Mouse (Mus musculus) embryonic facial prominence, embryonic 14.5 days (tissue): ENCODE measurements around the gene Selenow. TPM values are rescaled to one million over a fixed set of nuclear protein-coding genes. Genes with fewer than 3 reads are reported as not detected.
A peak's percentile ranks its signal among the peaks of the same experiment; 100 is the strongest.

Experiments
- ATAC-seq: fragments of 200-750 bp; cut with Nextera tagmentation; 2 replicates; pipeline ENCODE4 v1.8.0; 2017; ENCODE audit warnings: low read depth, moderate number of reproducible peaks, moderate TSS enrichment
- DNase-seq: peaks from one replicate; pipeline ENCODE4 v3.0.0-alpha.2; 2015; ENCODE audit warnings: low spot score
- H3K27ac ChIP-seq: fragments of 300-500 bp; sonication (generic); replicated peaks from 2 replicates; pipeline ENCODE4 v1.5.1; 2014; ENCODE audit warnings: low read depth, mild to moderate bottlenecking, low read length, moderate library complexity
- H3K27me3 ChIP-seq: fragments of 300-500 bp; sonication (generic); replicated peaks from 2 replicates; pipeline ENCODE4 v1.6.1; 2014; ENCODE audit warnings: low read length; ENCODE audit not compliant: control insufficient read depth, insufficient read depth
- H3K36me3 ChIP-seq: fragments of 300-500 bp; sonication (generic); 2 replicates; pipeline ENCODE4 v1.6.1; 2014; ENCODE audit warnings: low read length, mixed read lengths; ENCODE audit not compliant: control insufficient read depth, insufficient read depth
- H3K4me1 ChIP-seq: fragments of 300-500 bp; sonication (generic); 2 replicates; pipeline ENCODE4 v1.6.1; 2014; ENCODE audit warnings: antibody characterized with exemption, low read length; ENCODE audit not compliant: control insufficient read depth, insufficient read depth
- H3K4me2 ChIP-seq: fragments of 300-500 bp; sonication (generic); 2 replicates; pipeline ENCODE4 v1.6.1; 2014; ENCODE audit warnings: low read depth, mild to moderate bottlenecking, low read length, moderate library complexity, mixed read lengths
- H3K4me3 ChIP-seq: fragments of 300-500 bp; sonication (generic); 2 replicates; pipeline ENCODE4 v1.5.1; 2014; ENCODE audit warnings: low read depth, mild to moderate bottlenecking, low read length
- H3K9ac ChIP-seq: fragments of 300-500 bp; sonication (generic); 2 replicates; pipeline ENCODE4 v1.6.1; 2014; ENCODE audit warnings: low read depth, mild to moderate bottlenecking, low read length, moderate library complexity, mixed read lengths
- H3K9me3 ChIP-seq: fragments of 300-500 bp; sonication (generic); 2 replicates; pipeline ENCODE4 v1.6.1; 2016; ENCODE audit warnings: low read length; ENCODE audit not compliant: control insufficient read depth
- WGBS: fragments of 180-500 bp; shearing (Covaris S2); extraction: QIAGEN DNeasy Blood & Tissue Kit; methylation state at CpG from one replicate; pipeline ENCODE4 v1.1.7; 2014; 5-methylcytosine and 5-hydroxymethylcytosine counted together
- polyA plus RNA-seq: library from polyadenylated mRNA; unstranded; fragments of >200 nt; fragmentation: Nextera tagmentation; extraction: Ambion mirVana; gene quantifications from 2 replicates; pipeline ENCODE4 v1.2.1, GENCODE M21; 2014

Selenow gene
- polyA plus RNA-seq, result 1,004 and 1,082 TPM in 2 replicates

- ATAC-seq (peak; percentile 97), DNase-seq (peak; percentile 97)
- Histone ChIP-seq H3K9ac (peak within 1 kb of the TSS; percentile 71), H3K4me2 (peak within 1 kb of the TSS; percentile 82), H3K4me3 (peak within 1 kb of the TSS; percentile 74), H3K4me1 (peaks cover 17% of the 10 kb centered on the region), H3K9me3 (no peaks in the 10 kb centered on the region), H3K27me3 (no peaks in the 10 kb centered on the region), H3K27ac (peak within 1 kb of the TSS; percentile 82), H3K36me3 (peaks cover 28% of the 10 kb centered on the region)
- WGBS, result under 1% methylated on average over 30 of the region's 33 CpGs
Measured at GRCm38 (mm10) chr7:15922220-15922773, at the start of gene Selenow. TSS of gene Selenow (minus strand) at chr7:15922402.

DNA sequence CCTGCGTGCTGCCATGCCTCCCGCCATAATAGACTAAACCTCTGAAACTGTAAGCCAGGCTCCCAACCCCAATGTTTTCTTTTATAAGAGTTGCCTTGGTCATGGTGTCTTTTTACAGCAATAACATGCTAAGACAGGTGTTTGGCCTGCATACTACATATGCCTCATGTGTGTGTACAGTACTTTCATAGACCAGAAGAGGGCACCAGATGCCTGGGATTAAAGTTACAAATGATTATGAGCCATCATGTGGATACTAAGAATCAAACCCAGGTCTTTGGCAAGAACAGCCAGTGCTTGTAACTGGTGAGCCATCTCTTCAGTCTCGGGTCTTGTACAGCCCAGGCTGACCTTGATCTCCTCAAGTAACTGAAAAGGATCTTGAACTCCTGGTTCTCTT, 47.5 kb upstream of the Selenow start:
- no peaks in the 10 kb centered on the region for H3K27me3 ChIP-seq
- H3K9me3 ChIP-seq, result no peaks in the 10 kb centered on the region
- no peak overlapping the region for H3K9ac ChIP-seq
- H3K4me3 ChIP-seq, result no peak overlapping the region
- peaks cover 9% of the 10 kb centered on the region; the same call in 1 of the 2 replicates for H3K4me1 ChIP-seq
- no peak overlapping the region for H3K4me2 ChIP-seq
- no peak for ATAC-seq
- WGBS, result 89% methylated on average over 3 of the region's 3 CpGs
- no peak overlapping the region for H3K27ac ChIP-seq
- H3K36me3 ChIP-seq, result peaks cover 49% of the 10 kb centered on the region
- no peak for DNase-seq

DNA sequence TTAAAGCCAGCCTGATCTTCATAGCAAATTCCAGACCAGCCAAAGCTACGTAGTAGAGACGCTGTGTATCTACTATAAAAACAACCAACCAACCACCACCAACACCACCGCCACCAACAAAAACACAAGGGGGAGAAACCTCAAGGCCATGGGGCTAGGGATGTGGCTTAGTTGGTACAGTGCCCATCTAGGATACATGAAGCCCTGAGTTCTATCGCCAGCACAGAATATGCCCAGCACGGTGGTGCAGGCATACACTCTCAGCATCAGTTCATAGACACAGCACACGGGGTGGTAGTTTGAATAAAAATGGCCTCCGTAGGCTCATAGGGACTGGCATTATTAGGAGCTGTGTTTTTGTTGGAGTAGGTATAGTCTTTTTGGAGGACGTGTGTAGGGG, 46.1 kb upstream of the Selenow start:
- no peak overlapping the region for H3K27ac ChIP-seq
- 84% methylated on average over 8 of the region's 8 CpGs for WGBS
- no peak for ATAC-seq
- H3K4me2 ChIP-seq, result no peak overlapping the region
- H3K36me3 ChIP-seq, result peaks cover 41% of the 10 kb centered on the region
- DNase-seq, result no peak
- H3K9me3 ChIP-seq, result no peaks in the 10 kb centered on the region
- no peak overlapping the region for H3K9ac ChIP-seq
- H3K4me3 ChIP-seq, result no peak overlapping the region
- peaks cover 18% of the 10 kb centered on the region for H3K4me1 ChIP-seq
- H3K27me3 ChIP-seq, result no peaks in the 10 kb centered on the region

- 4% methylated on average over 9 of the region's 22 CpGs for WGBS
- Histone ChIP-seq H3K9ac (peak within 1 kb of the TSS; percentile 75), H3K4me2 (peak within 1 kb of the TSS; percentile 59), H3K36me3 (peaks cover 31% of the 10 kb centered on the region), H3K27ac (peak within 1 kb of the TSS; percentile 48; the same call in 1 of the 2 replicates), H3K4me1 (peaks cover 26% of the 10 kb centered on the region), H3K4me3 (peak within 1 kb of the TSS; percentile 52), H3K9me3 (no peaks in the 10 kb centered on the region), H3K27me3 (no peaks in the 10 kb centered on the region)
- DNase-seq, result peak; percentile 86
- peak; percentile 84 for ATAC-seq
Measured at GRCm38 (mm10) chr7:15967312-15967711, 45.1 kb upstream of the Selenow start, which contains the start of gene Ehd2. TSS of gene Ehd2 (minus strand) at chr7:15967567.

GRCm38 (mm10) chr7:15966489-15966888, 44.3 kb upstream of the Selenow start:
- Histone ChIP-seq H3K27ac (0 out of 2 replicates have a peak overlapping the region, but pooled peaks have one; percentile 48), H3K4me3 (peak overlapping the region; percentile 52)
- no peak for ATAC-seq

DNA sequence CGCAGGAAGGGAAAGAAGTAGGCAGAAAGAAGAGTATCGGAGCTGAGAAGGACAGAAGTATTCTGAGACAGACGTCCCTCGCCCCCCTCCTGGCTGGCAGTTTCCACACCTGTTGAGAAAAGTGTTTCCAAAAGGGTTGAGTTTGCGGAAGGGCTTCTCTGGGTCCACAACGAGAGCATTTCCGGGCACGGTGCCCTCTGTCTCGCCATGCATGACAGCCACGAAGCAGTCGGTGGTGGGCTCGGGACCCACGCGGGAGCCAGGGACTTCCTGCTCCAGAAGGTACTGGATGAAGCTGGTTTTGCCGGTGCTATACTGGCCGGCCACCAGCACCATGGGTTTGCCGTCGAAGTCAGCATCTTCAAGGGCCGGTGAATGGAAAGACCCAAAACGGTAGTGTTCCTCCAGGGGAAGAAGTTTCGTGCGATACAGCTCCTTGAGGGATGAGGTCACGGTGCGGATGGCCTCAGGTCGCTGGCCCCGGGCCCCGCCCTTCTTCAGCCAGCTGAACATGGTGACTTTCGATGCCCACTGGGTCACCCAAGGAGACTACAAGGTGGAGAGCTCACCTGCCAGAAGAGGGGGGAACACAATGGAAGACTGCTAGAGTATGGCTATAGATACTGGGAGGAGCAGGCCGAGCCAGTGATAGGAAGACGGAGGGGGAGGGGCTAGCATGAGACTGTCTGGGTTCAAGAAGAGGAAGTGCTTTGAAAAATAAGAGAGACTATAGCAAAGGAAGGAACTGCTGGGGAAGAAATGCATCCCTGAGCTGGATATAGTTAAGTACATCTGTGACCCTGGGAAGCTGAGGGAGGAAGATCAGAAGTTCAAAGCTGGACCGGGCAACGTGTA, 41.8 kb upstream of the Selenow start:
- no peak overlapping the region for H3K4me3 ChIP-seq
- ATAC-seq, result no peak
- WGBS, result 83% methylated on average over 32 of the region's 32 CpGs
- H3K9ac ChIP-seq, result peak overlapping the region; percentile 9; the same call in 1 of the 2 replicates
- peak overlapping the region; percentile 89 for H3K27ac ChIP-seq
- H3K27me3 ChIP-seq, result no peaks in the 10 kb centered on the region
- no peaks in the 10 kb centered on the region for H3K9me3 ChIP-seq
- peaks cover 41% of the 10 kb centered on the region for H3K4me1 ChIP-seq
- H3K4me2 ChIP-seq, result 0 out of 2 replicates have a peak overlapping the region, but pooled peaks have one; percentile 41
- peaks cover 20% of the 10 kb centered on the region for H3K36me3 ChIP-seq
- no peak for DNase-seq

More at GRCm38 (mm10) chr7:15966489-15966888, 44.3 kb upstream of the Selenow start:
- Histone ChIP-seq H3K4me1 (peaks cover 35% of the 10 kb centered on the region), H3K27me3 (no peaks in the 10 kb centered on the region), H3K4me2 (peak overlapping the region; percentile 59), H3K36me3 (peaks cover 23% of the 10 kb centered on the region), H3K9me3 (no peaks in the 10 kb centered on the region), H3K9ac (peak overlapping the region; percentile 75)
- WGBS, result 73% methylated on average over 3 of the region's 3 CpGs
- DNase-seq, result no peak

- Histone ChIP-seq H3K27me3 (no peaks in the 10 kb centered on the region), H3K4me1 (peaks cover 41% of the 10 kb centered on the region), H3K4me3 (peak overlapping the region; percentile 5; the same call in 1 of the 2 replicates), H3K36me3 (peaks cover 34% of the 10 kb centered on the region), H3K9me3 (no peaks in the 10 kb centered on the region), H3K27ac (peak overlapping the region; percentile 89), H3K9ac (peak overlapping the region; percentile 34), H3K4me2 (peak overlapping the region; percentile 41)
- DNase-seq, result peak; percentile 94
- peak; percentile 86 for ATAC-seq
- WGBS, result 8% methylated on average over 12 of the region's 12 CpGs
Measured at GRCm38 (mm10) chr7:15962311-15963288, 40.4 kb upstream of the Selenow start.

GRCm38 (mm10) chr7:15961798-15962197, 39.6 kb upstream of the Selenow start:
- H3K27me3 ChIP-seq, result no peaks in the 10 kb centered on the region
- H3K36me3 ChIP-seq, result peaks cover 41% of the 10 kb centered on the region
- H3K9ac ChIP-seq, result no peak overlapping the region
- peaks cover 41% of the 10 kb centered on the region for H3K4me1 ChIP-seq
- peak overlapping the region; percentile 89 for H3K27ac ChIP-seq
- DNase-seq (no peak), ATAC-seq (no peak)
- 79% methylated on average over 7 of the region's 7 CpGs for WGBS
- peak overlapping the region; percentile 41; the same call in 1 of the 2 replicates for H3K4me2 ChIP-seq
- H3K4me3 ChIP-seq, result no peak overlapping the region
- no peaks in the 10 kb centered on the region for H3K9me3 ChIP-seq
